Mouse (Mus musculus): ENCODE results near the gene Igsf21. TPM values are rescaled to one million over a fixed set of nuclear protein-coding genes. Genes with fewer than 3 reads are reported as not detected.

Gene Igsf21
- total RNA-seq, 4 experiments from 2014 or later = 34.4 to 42.1 (median 38.2) TPM

DNA sequence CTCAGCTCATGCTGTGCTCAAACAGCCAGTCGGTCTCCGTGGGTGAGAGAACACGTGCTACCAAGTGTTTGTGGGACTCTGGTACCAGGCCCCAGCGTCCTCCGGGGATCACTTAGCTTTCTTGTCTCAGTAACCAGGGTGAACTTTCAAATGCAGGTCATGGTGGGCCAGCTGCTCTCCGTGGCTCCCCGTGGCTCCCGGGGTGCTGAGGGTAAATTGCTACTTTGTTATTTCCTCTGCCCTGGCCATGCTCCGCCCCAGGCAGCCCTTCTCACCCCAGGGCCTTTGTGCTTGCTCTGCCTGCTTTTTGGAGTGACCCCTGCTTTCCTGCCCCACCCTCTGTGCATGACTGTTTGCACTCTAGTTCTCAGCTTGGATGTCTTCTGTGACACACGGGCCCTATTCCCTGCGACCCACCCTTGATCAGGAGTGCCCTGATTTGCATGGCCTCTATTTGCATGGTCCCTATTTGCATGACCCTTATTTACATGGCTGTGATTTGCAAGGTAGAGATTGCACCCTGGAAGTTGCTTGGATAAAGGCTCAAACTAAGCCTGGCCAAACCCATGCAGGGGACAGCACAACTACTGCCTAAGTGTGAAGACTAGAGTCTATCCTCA, 143.9 kb downstream of the Igsf21 start:
- DNase-seq (ENCODE audit: low spot score in 2 of 2) = no peak

DNA sequence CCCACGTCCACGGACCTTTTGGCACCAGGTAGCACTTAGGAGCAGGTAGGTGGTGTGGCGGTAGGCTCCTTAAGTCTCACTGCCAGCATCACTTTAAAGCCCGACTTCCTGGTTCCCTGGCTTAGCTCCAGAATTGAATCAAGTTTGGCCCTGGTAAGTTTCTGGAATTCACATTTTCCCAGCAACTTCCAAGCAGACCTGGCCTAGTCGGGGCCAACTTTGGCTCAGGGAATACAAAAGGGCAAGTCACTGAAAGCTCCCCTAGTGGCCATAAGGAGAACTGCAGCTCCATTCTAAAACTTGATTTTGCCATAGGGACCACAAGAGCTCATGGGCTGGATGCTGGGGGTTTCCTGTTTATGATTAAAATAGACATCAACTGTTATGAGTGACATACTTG, 145.5 kb downstream of the Igsf21 start:
- DNase-seq (ENCODE audit: low spot score in 2 of 2) = no peak

DNA sequence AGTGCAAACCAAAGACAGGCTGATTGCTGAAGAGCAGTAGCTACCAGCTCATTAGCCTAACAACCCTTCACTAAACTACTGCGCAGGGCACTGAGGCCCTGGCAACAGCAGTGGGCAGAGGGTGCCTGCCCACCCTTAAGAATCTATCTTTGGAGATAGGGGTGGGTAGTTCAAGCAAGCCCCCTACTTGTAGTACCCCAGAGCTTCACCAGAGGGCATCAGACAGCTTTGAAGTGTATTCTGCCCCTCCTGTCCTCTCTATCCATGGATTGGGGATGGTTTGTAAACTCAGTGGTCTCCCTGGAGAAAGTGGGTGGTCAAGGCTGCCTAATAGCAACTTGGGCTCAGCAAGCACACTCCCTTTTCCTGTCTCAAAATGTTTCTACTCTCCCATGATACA, 146.4 kb downstream of the Igsf21 start:
- peak in 1 of 2 experiments; percentile 49 for DNase-seq (ENCODE audit: low spot score in 2 of 2)

DNA sequence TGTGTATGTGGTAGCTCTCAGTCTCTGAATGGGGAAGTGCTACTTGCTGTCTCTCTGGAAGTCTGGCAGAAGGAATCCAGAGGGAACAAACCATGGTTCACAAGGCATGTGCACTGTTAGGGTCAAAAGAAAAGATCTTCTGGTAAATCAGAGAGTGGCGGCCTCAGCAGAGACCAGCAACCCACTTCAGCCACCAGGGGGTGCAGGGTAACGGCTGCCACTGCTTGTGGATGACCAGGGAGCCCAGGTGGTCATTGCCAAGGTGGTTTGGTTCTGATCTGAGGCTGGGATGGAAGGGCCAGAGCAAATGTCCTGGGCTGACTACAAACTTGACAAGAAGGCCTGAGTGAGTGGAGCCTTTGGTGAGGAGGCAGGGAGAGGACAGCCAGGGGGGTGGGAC, 150.3 kb downstream of the Igsf21 start:
- DNase-seq (ENCODE audit: low spot score in 2 of 2) = no peak

DNA sequence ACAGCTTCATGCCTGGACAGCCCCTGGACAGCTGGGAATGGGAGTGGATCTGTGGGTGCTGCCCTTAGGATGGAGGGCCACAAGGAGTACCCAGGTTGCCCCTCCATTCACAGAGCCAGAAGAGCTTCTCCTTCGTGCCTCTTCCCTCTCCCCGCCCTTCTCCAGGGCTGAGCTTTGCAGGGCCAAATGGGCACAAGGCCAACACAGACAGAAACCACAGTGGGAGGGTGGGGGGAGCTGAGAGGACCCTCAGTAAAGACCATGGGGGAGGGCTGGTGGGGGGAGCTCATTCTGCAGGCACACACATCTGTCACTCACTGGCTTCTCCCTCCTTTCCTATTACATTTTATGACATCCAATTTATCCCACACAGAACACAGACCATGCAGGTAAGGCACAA, 151.7 kb downstream of the Igsf21 start:
- no peak for DNase-seq (ENCODE audit: low spot score in 2 of 2)

DNA sequence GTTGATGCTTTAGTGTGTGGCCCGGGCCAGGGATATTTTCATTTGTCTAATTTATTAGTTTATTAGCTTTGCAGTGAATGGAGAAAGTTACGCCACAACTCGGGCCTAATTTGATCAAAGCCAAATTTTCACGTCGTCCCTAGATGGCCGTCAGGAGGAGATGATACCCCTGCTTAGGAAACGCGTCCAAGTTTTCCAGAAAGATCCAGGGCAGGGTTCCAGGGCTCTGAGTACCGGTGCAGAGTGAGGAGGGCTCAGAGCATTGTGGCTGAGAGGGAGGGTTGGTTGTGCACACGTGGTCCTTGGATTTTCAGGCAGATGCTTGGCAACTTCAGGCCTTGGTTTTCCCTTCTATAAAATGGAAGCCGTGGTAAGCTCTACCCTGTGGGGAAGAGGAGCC, 154.2 kb downstream of the Igsf21 start:
- DNase-seq (ENCODE audit: low spot score in 2 of 2) = no peak

DNA sequence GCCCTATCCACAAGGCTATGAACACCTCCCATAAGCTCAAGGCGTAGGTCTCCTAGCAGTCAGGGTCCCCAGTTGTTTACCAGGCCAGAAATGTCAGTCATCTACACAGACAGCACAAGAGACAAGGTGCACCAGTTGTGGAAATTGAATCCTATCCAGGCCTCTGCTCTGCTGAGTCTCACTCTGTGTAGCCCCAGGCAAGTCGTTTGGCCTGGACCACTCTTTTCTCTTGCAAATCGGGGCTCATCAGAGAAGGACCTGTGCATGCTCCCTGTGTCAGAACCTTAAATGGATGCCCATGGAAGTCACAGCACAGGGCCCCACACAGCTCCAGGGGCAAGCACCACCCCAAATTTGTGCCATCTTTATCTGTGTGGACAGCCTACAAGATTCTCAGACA, 154.9 kb downstream of the Igsf21 start:
- no peak for DNase-seq (ENCODE audit: low spot score in 2 of 2)

DNA sequence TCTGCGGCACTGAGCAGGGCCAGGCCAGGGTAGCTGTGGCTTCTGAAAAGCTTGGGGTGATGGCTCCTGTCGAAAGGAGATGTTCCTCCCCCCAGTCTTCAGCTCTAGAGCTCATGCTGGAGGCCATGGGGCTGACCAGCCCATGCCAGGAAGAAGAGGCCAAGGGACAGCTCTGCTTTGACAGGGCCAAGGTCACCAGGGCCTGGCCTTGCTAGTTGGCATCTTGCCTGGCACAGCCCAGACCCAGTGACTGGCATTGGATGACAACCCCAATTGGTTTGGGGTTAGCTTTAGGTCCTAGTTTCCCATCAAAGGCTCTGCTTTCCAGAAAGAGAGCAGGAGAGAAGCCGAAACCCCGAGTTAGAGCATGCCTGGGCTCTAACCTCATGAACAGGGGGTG, 156.9 kb downstream of the Igsf21 start:
- no peak for DNase-seq (ENCODE audit: low spot score in 2 of 2)

DNA sequence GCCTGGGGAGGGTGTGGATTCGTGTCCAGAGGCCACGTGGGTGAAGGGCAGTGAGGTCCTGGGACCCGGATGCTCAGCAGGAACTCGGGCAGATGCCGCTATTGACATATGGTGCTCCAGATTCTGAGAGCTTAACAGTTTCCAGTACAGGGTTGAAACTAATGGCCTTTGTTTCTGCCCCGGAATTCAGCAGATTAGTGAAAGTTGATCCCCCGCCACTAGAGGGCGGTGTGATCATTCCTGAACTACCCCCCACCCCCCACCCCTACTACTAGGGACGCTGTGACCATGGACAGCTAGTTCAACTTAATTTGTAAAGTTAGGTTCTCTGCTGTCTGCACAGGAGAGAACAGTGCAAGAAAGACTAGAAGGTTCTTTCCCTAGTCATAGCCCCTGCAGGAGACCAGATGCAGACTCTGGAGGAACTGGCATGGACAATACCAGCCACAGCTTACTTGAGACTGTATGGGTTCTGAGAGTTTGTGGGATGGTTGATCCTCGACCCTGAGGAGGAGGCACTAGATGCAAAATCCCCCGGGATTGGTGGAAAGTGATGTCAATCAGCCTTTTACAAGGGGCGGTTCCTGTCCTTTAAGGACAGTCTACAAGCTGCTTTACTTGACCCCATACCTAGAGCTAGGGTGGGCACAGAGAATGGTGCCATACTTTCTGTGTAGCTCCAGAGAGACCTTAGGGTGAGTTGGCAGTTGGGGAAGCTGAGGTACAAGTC, 157.7 kb downstream of the Igsf21 start:
- DNase-seq (ENCODE audit: low spot score in 2 of 2) = no peak

DNA sequence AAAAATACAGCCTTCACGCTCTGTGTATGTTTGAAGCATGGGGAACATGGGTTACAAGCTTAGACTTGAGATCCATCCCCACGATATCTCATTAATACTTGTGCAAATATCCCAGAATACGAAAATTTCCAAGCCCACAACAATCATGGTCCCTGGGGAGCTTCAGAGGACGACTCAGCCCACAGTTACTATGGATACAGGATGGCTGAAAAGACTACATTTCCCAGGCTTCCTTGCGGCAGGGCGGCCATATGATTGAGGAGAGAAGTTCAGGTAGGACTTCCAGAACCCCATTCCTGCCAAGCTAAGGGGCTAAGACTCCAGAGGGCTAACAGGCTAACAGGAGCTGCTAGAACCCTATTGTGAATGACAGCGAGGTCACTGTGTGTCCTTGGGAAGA, 160.4 kb downstream of the Igsf21 start:
- no peak for DNase-seq (ENCODE audit: low spot score in 2 of 2)

DNA sequence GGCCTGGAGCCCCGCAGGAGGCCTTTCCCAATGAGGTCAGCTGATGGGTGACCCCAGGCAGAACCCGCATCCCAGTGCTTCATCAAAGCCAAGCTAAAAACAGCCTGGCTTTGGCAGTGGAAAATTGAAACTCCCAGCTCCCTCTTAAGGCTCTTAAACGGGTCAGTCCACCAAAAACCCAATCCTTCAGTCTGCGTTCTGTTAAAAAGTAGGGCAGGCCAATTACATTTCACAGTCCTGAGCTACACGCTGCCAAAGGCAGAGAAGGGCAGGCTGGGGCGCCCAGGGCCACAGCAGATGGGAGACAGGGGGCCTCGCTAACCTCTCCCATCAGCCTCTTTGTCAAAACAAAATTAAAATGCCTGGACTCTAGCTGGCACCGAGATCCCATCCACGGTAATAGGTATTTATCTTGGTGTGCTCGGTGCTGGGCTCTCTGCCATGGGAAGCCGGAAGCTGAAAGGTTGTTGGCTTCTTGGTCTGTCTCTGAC, 162.0 kb downstream of the Igsf21 start:
- peak in 1 of 2 experiments; percentile 54 for DNase-seq (ENCODE audit: low spot score in 2 of 2)

DNA sequence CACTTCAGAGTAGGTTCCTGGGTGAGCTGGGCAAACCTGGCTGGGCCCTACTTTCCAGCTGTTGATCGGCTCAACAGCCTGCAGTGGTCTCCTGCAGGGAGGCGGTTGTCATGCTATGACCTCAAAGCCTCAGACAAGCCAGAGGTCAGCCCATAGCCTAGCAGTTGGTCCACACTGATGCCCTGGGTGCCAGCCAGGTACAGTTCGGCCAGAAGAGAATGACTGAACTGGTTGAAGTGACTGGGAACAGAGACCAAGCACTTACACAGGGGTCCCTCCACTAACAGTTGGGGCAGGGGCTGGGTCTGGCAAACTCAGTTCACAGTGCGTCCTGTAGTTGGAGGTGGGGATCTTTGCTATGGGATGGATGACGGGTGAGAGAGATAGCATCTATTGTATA, 162.5 kb downstream of the Igsf21 start:
- DNase-seq (ENCODE audit: low spot score in 2 of 2) = no peak

DNA sequence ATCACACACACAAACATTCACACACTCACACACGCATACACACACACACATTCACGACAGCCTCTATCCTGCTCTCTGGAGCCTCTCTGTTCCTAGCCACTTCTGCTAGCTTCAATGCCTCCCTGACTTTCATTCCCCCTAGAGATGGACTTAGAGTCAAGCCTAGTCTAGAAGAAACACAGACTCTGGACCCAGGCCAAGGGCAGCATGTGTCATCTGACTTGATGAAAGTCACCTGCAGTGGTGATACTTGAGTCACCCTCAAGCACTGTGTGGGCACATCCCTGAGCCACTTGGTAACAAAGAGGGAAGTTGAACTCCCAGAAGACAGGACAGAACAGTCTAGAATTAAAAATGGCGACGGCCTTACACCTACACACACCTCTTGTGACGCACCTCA, 168.2 kb downstream of the Igsf21 start:
- no peak for DNase-seq (ENCODE audit: low spot score in 2 of 2)

DNA sequence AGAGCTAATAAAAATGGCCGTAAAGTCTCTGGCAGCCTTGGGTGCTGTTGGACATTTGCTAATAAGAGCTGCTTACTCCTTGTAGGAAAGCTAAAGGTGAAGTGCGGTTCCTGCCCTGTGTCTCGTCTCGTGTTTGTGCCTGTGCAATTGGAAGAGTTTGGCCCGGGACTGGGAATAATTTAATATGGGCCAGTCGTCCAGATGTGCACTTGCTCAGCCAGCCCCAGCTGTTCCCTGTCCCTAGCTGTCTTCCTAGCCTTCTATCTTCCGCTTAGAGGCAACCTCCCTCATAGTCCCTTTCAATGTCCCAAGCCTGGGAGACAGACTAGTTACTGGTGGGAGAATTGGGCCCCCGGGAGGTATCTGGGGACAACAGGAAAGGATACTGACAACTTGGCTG, 169.0 kb downstream of the Igsf21 start:
- no peak for DNase-seq (ENCODE audit: low spot score in 2 of 2)

DNA sequence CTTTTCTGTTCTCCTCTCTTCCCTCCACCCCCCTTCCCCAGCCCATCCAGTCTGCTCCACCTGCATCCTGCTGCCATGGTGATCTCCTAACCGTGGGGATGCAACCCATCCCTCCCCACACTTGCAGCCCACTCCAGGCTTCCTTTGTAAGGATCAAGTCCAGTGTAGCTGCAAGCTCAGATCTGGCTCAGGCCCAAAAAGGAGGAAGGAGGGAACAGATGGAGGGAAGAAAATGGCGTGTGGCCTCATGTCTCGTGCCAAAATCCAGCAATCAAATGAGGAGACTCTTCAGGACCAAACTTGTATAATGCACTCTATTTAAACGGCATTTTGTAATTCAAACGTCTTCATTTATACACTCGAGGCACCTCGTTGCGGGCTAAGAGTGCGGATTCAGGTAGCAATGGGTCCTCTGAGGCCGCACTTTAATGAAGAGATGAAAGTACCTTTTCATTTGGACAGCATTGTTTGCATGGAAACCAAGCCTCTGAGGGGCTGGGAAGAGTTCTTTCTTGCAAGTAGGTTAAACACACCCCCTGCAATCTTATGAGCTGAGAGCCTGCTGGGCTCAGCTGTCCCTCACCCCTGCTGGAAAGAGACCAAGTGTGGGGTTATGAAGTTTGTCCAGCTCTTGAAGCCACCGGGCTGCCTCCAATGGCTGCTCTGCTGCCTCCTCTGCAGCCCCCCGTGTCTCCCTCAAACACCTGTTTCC, 169.6 kb downstream of the Igsf21 start:
- DNase-seq (ENCODE audit: low spot score in 2 of 2) = peak in 1 of 2 experiments; percentile 42

DNA sequence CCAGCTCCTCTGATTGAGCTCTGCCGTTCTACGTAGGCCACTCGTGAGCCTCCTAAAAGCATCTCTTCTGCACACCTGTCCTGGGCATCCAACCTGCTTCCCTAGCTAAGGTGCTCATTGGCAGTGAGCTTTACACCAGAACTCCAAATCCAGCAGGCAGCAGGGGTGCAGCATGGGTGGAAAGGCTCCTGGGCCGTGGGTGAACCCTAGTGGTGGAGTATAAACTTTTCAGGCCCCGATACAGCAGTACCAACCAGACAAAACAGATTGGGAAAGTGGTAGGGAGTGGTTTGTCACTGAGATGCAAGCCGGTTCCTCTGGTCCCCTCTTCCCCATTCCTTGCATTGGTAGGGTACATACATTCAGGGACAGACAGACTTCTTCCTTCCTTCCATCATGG, 170.2 kb downstream of the Igsf21 start:
- DNase-seq (ENCODE audit: low spot score in 2 of 2) = peak in 1 of 2 experiments; percentile 23

DNA sequence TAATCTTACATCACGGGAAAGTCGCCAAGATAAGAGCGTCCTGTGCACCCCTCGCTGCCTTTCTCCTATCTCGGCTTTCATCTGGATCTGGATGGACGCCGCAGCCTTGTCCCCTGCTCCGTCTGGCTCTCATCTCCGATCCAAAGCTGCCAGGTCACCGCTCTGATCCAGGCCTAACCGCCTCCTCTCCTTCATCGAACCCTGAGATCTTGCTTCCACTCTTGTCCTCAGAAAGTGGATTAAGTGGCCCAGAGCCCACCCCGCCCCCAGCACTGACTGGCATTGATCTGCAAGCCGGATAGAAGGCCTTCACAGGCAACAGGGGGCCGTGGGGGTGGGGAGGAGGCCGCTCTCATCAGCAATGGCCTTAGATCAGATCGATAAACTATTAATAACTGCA, 175.5 kb downstream of the Igsf21 start:
- no peak for DNase-seq (ENCODE audit: low spot score in 2 of 2)

DNA sequence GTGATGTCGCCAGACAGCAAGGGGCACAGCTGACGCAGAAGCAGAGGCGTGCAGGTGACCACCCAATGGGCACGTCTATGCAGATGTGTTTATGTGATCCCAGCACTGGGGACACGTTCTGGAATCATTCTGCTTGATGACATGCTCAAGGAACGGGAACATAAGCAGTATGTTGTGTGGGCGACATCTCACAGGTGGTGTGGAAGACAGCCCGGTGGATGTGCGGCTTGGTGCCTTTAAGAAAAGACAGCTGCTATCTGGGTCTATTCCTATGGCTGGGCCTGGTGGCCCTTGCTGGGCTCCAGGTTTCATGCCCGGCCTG, 176.3 kb downstream of the Igsf21 start:
- DNase-seq (ENCODE audit: low spot score in 2 of 2) = peak; percentile 64 to 77

DNA sequence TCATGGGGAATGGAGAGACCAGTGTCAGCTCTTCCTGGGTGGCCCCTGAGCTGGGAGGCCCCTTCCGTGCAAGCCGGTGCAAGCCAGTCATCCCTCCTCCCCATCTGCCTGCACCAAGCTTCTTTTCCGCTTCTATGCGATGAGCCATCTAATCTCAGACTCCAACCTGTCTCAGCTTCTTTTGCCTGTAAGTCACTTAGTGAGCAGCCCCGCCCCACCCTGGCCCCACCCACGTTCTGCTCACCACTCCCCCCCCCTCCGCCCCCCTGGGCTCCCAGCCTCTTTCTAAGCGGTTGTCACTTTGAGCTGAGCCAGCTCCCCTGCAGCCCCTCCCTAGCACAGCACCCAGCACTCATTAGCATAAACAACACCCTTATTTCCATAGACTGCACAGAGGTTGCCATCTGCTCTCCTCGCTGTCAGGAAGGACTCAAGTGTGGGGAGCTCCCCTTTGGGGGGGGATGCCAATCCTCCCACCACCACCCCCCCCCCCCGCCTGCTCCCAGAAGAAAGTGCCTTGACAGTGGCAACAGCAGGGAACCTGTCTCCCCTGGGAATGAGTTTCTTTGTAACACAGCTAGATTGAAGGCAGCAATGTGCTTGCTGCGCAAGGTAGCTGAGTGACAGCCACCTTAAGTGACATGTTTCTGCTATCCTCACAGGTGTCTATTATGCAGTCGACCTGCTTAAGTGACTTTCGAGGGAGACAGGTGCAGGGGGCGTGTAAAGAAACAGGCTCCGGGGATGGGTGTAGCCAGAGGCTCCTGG, 176.8 kb downstream of the Igsf21 start:
- DNase-seq (ENCODE audit: low spot score in 2 of 2) = no peak

DNA sequence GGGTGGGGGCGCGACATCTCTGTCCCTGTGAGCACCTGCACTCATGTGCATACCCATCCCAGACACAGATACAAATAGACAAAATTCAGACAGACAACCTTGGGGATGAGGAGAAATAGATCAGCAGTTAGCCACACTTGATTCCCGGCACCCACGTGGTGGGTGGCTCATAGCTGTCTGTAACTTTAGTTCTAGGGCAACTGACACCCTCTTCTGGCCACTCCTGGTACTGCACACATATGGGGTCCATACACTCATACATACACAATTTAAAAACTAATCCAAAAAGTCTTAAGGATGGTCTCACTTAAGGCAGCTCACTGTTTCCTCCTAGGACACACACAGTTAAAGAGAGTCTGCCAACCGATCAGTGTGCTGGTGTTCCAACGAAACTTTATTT, 178.1 kb downstream of the Igsf21 start:
- DNase-seq (ENCODE audit: low spot score in 2 of 2) = no peak

DNA sequence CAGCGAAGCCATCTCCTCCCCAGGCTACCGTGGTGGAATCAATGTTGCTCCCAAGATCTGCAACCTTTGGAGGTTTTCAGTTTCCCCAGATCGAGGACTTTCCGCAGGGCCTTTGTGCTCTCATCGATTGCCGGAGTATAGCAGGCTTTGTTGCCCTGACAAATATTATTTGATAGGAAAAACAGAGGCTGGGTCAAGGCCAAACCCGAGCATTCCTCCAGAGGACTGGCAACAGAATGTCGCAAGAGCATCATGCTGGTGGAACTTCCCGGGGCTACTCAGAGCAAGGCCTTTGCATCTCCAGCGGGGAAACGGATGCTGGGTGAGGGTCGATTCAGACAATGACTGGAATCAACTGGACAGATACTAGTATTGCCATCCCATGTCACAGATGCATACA, 180.6 kb downstream of the Igsf21 start:
- no peak for DNase-seq (ENCODE audit: low spot score in 2 of 2)

DNA sequence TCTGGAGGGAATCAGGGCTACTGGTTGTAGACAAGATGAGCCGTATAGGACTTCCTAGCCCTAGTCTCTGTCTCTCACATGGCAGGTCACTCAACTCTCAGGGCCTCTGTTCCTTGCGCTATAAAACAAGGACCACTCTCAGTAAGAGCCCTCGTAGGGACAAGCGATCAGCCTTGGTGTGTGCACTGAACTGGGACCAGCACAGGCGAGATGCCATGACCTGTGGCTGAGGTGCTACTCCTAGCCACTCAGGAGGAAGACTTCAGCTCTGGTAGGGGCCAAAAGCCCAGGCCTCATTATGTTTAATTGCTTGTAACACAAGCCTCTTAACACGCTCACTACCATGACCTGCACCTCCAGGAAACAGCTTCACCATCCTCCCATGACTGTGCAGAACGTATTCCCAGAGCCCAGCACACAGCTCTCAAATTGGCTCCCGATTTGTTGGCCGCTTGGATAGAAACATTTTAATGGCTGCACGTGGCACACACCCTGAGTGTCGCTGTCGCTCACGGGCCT, 183.4 kb downstream of the Igsf21 start:
- DNase-seq (ENCODE audit: low spot score in 2 of 2) = no peak
